Mouse (Mus musculus): Measurements from ENCODE around the gene Rps6ka1.

GRCm38 (mm10) chr4:133931785-133932184 lies 44.2 kb upstream of the Rps6ka1 start:
- no peak; the same call in 1 of the 2 replicates for TF ChIP-seq CTCF (IDR thresholded peaks at IDR 0.05; ENCODE audit: insufficient read depth, low read depth, low read length)
- TF ChIP-seq POLR2A (IDR thresholded peaks at IDR 0.05; ENCODE audit: insufficient read depth, low read depth, low read length): no peak
